Mouse (Mus musculus): ENCODE data around the gene Plaa. TPM values are rescaled to one million over a fixed set of nuclear protein-coding genes. Genes with fewer than 3 reads are reported as not detected.

The Plaa gene
- polyA plus RNA-seq, 1 experiment = 27.6 TPM

- DNase-seq (ENCODE audit: low read depth in 1 of 2, low spot score in 2 of 2) = peak; percentile 87 to 89
- Histone ChIP-seq H3K4me1 (ENCODE audit: control insufficient read depth, insufficient read depth, insufficient read length) (no peaks in the 10 kb centered on the region), H3K36me3 (ENCODE audit: control insufficient read depth, insufficient read depth, low read length) (no peaks in the 10 kb centered on the region), H3K27me3 (ENCODE audit: control insufficient read depth, insufficient read depth, low read length) (no peaks in the 10 kb centered on the region), H3K27ac (ENCODE audit: insufficient read depth, low read length) (no peak within 1 kb of the TSS), H3K4me3 (ENCODE audit: extremely low read depth, insufficient read depth, insufficient read length) (peak within 1 kb of the TSS; percentile 58)
- TF ChIP-seq POLR2A (IDR thresholded peaks at IDR 0.05; ENCODE audit: low read depth, low read length) = no peak
- TF ChIP-seq CTCF (IDR thresholded peaks at IDR 0.05; ENCODE audit: extremely low read depth, insufficient read depth, insufficient read length, insufficient replicate concordance) = no peak
- WGBS = 3% methylated on average over 29 of the region's 29 CpGs
Observed at GRCm38 (mm10) chr4:94613972-94614626, 11.1 kb upstream of the Plaa start, which contains the start of gene Ift74. Gene Ift74 (plus strand): TSS chr4:94614491.

- TF ChIP-seq CTCF (IDR thresholded peaks at IDR 0.05; ENCODE audit: extremely low read depth, insufficient read depth, insufficient read length, insufficient replicate concordance) (no peak), POLR2A (IDR thresholded peaks at IDR 0.05; ENCODE audit: low read depth, low read length) (no peak)
- DNase-seq (ENCODE audit: low read depth in 1 of 2, low spot score in 2 of 2) = no peak
- H3K4me1 ChIP-seq (ENCODE audit: control insufficient read depth, insufficient read depth, insufficient read length) = no peaks in the 10 kb centered on the region
- WGBS = 72% methylated on average over 3 of the region's 3 CpGs
- no peaks in the 10 kb centered on the region for H3K36me3 ChIP-seq (ENCODE audit: control insufficient read depth, insufficient read depth, low read length)
- no peak overlapping the region for H3K4me3 ChIP-seq (ENCODE audit: extremely low read depth, insufficient read depth, insufficient read length)
- no peaks in the 10 kb centered on the region for H3K27me3 ChIP-seq (ENCODE audit: control insufficient read depth, insufficient read depth, low read length)
- no peak overlapping the region for H3K27ac ChIP-seq (ENCODE audit: insufficient read depth, low read length)
Observed at GRCm38 (mm10) chr4:94610339-94610738, 7.3 kb upstream of the Plaa start.

GRCm38 (mm10) chr4:94605591-94605990, 2.5 kb upstream of the Plaa start:
- no peak for DNase-seq (ENCODE audit: low read depth in 1 of 2, low spot score in 2 of 2)
- Histone ChIP-seq H3K4me1 (ENCODE audit: control insufficient read depth, insufficient read depth, insufficient read length) (peaks cover 2% of the 10 kb centered on the region; the same call in 1 of the 2 replicates), H3K36me3 (ENCODE audit: control insufficient read depth, insufficient read depth, low read length) (no peaks in the 10 kb centered on the region), H3K4me3 (ENCODE audit: extremely low read depth, insufficient read depth, insufficient read length) (no peak overlapping the region), H3K27ac (ENCODE audit: insufficient read depth, low read length) (no peak overlapping the region), H3K27me3 (ENCODE audit: control insufficient read depth, insufficient read depth, low read length) (no peaks in the 10 kb centered on the region)
- TF ChIP-seq POLR2A (IDR thresholded peaks at IDR 0.05; ENCODE audit: low read depth, low read length) (no peak), CTCF (IDR thresholded peaks at IDR 0.05; ENCODE audit: extremely low read depth, insufficient read depth, insufficient read length, insufficient replicate concordance) (no peak)
- 87% methylated on average over 2 of the region's 2 CpGs for WGBS

- TF ChIP-seq CTCF (IDR thresholded peaks at IDR 0.05; ENCODE audit: extremely low read depth, insufficient read depth, insufficient read length, insufficient replicate concordance) (no peak), POLR2A (IDR thresholded peaks at IDR 0.05; ENCODE audit: low read depth, low read length) (no peak)
- Histone ChIP-seq H3K36me3 (ENCODE audit: control insufficient read depth, insufficient read depth, low read length) (no peaks in the 10 kb centered on the region), H3K4me3 (ENCODE audit: extremely low read depth, insufficient read depth, insufficient read length) (no peak overlapping the region), H3K27ac (ENCODE audit: insufficient read depth, low read length) (no peak overlapping the region), H3K27me3 (ENCODE audit: control insufficient read depth, insufficient read depth, low read length) (no peaks in the 10 kb centered on the region), H3K4me1 (ENCODE audit: control insufficient read depth, insufficient read depth, insufficient read length) (peaks cover 2% of the 10 kb centered on the region; the same call in 1 of the 2 replicates)
- WGBS = 92% methylated on average over 2 of the region's 2 CpGs
- DNase-seq (ENCODE audit: low read depth in 1 of 2, low spot score in 2 of 2) = no peak
Observed at GRCm38 (mm10) chr4:94604452-94605019, 1.5 kb upstream of the Plaa start.

- Histone ChIP-seq H3K4me1 (ENCODE audit: control insufficient read depth, insufficient read depth, insufficient read length) (peaks cover 2% of the 10 kb centered on the region; the same call in 1 of the 2 replicates), H3K27ac (ENCODE audit: insufficient read depth, low read length) (peak overlapping the region; percentile 85), H3K4me3 (ENCODE audit: extremely low read depth, insufficient read depth, insufficient read length) (peak overlapping the region; percentile 95), H3K36me3 (ENCODE audit: control insufficient read depth, insufficient read depth, low read length) (no peaks in the 10 kb centered on the region), H3K27me3 (ENCODE audit: control insufficient read depth, insufficient read depth, low read length) (no peaks in the 10 kb centered on the region)
- DNase-seq (ENCODE audit: low read depth in 1 of 2, low spot score in 2 of 2) = no peak
- under 1% methylated on average over 33 of the region's 33 CpGs for WGBS
- no peak for TF ChIP-seq CTCF (IDR thresholded peaks at IDR 0.05; ENCODE audit: extremely low read depth, insufficient read depth, insufficient read length, insufficient replicate concordance)
- TF ChIP-seq POLR2A (IDR thresholded peaks at IDR 0.05; ENCODE audit: low read depth, low read length) = no peak
Observed at GRCm38 (mm10) chr4:94602496-94603030, 481 bp downstream of the Plaa start.

GRCm38 (mm10) chr4:94601395-94601794, 1.6 kb downstream of the Plaa start:
- Histone ChIP-seq H3K4me1 (ENCODE audit: control insufficient read depth, insufficient read depth, insufficient read length) (peaks cover 2% of the 10 kb centered on the region; the same call in 1 of the 2 replicates), H3K27me3 (ENCODE audit: control insufficient read depth, insufficient read depth, low read length) (no peaks in the 10 kb centered on the region), H3K36me3 (ENCODE audit: control insufficient read depth, insufficient read depth, low read length) (no peaks in the 10 kb centered on the region), H3K4me3 (ENCODE audit: extremely low read depth, insufficient read depth, insufficient read length) (no peak overlapping the region), H3K27ac (ENCODE audit: insufficient read depth, low read length) (no peak overlapping the region)
- DNase-seq (ENCODE audit: low read depth in 1 of 2, low spot score in 2 of 2) = no peak
- WGBS = 81% methylated on average over 4 of the region's 4 CpGs
- TF ChIP-seq POLR2A (IDR thresholded peaks at IDR 0.05; ENCODE audit: low read depth, low read length) = no peak
- TF ChIP-seq CTCF (IDR thresholded peaks at IDR 0.05; ENCODE audit: extremely low read depth, insufficient read depth, insufficient read length, insufficient replicate concordance) = no peak

- TF ChIP-seq CTCF (IDR thresholded peaks at IDR 0.05; ENCODE audit: extremely low read depth, insufficient read depth, insufficient read length, insufficient replicate concordance) (no peak), POLR2A (IDR thresholded peaks at IDR 0.05; ENCODE audit: low read depth, low read length) (no peak)
- DNase-seq (ENCODE audit: low read depth in 1 of 2, low spot score in 2 of 2) = no peak
- Histone ChIP-seq H3K4me1 (ENCODE audit: control insufficient read depth, insufficient read depth, insufficient read length) (peaks cover 3% of the 10 kb centered on the region; the same call in 1 of the 2 replicates), H3K4me3 (ENCODE audit: extremely low read depth, insufficient read depth, insufficient read length) (no peak overlapping the region), H3K27ac (ENCODE audit: insufficient read depth, low read length) (no peak overlapping the region), H3K27me3 (ENCODE audit: control insufficient read depth, insufficient read depth, low read length) (no peaks in the 10 kb centered on the region), H3K36me3 (ENCODE audit: control insufficient read depth, insufficient read depth, low read length) (no peaks in the 10 kb centered on the region)
Observed at GRCm38 (mm10) chr4:94592709-94593108, 10.3 kb downstream of the Plaa start.
